Mouse (Mus musculus): Measurements from ENCODE around the gene Anapc7.
"Not testable (repeated sequence)": the region's sequence is repeated elsewhere in the genome, so short reads cannot be mapped to it uniquely, and the experiment has no call there.

Anapc7 gene

DNA sequence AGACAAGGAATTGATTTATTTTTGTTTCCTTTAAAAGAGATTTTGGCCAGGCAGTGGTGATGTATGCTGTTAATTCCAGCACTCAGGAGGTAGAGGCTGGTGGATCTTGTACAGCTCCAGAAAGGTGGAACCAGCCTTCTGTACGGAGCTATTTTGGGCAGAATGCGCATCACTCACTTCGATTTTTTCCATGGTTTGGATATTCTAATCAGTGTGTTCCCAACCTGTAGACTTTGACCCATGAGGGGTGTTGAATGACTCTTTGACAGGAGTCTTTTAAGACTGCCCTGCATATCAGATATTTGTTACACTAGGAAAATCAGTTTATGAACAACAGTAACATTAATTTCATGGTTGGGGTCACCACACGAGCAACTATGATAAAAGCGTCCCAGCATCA, 29.8 kb downstream of the Anapc7 start:
- DNase-seq (ENCODE audit: low read depth, low spot score), result no peak

DNA sequence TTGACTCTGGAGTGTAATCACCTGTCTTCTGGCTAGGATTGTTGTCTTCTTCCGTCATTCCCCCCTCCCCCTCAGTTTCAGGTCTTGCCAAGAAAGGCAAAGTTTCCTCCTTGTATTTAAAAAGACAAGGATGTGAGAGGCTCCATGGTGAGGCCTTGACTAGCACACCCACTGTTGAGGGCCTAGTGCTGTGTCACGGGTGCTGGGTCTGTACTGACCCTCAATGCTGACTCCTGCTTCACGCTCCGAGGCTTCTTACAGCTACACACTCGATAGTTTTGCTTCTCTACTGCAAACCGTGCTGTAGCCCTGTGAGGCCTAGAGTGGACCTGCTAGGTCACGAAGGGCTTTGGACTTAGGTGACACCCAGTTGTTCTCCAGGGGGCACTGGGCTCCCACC, 30.7 kb downstream of the Anapc7 start:
- DNase-seq (ENCODE audit: low read depth, low spot score), result no peak

DNA sequence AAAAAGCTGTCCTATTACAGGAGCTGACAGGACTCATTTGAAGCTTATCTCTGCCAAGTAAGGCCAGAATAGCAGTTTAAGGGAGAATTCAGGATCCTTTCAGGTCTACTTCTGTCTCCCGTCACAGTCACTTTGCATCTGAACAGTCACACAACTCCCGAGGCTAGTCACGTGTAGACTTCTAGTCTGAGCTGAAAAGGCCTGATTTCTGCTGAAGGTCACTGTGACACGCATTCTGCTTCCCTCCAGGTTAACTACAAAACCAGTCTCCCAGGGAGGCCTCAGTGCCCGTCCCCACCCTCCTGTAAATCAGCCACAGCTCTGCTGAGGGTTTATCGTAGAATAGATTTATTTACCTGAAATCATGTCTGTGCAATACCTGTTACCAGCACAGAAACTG, 31.7 kb downstream of the Anapc7 start:
- DNase-seq (ENCODE audit: low read depth, low spot score), result no peak

DNA sequence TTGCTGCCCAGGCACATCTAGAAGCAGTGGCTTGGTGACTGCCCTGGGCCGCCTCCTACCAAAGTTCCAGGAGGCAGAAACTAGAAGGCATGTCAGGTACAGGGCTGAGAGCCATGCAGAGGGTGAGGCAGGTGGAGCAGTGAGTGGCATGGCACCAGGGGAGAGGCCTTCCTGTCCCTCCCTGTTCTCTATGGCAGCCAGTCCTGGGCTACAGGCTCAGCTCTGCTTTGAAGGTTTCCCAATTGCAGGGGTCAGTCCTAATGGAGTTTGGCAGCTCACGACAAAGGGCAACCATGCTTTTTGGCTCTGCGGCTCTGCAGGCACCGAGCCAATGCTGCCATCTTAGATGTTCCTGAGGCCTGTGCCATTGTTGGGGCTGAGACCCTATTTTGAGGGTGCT, 32.9 kb downstream of the Anapc7 start:
- no peak for DNase-seq (ENCODE audit: low read depth, low spot score)

GRCm38 (mm10) chr5:122454883-122455282, 33.4 kb downstream of the Anapc7 start:
- DNase-seq (ENCODE audit: low read depth, low spot score), result no peak

DNA sequence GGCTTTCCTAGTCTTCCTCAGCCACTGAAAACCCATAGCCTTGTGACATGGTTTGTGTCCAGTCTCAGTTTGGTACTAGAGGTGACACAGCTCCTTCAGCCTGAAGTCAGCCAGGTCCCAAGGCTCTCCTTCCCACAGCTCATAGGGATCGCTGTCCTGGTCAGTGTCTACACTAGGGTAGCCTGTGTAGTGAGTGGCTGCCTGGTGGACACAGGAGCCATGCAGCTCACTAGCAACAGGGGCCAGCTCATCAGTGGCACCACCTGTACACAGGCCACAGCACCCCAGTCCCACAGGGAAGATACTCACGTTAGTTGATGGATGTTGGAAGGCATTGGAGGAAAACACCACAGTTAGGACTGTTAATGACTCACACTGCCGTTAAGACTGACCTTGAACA, 34.1 kb downstream of the Anapc7 start:
- DNase-seq (ENCODE audit: low read depth, low spot score), result no peak

DNA sequence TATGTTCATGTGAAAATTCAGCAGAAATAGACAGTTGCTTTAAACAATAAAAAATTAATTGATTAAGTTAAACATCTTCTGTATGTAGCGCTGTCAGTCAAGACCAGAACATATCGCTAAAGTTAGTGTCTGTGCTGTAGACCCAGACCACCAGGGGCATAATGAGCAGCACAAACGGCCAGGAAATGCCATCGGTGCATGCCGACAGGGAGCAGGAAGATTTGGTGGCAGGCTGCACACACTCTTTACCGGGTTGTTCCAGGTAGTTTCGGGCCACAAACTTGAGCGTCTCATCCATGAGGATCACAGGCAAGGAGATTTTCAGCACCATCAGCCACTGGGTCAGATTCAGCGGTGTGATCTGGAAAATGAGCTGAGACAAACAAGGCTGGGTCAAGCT, 35.6 kb downstream of the Anapc7 start:
- not testable (repeated sequence) for DNase-seq (ENCODE audit: low read depth, low spot score)

- no peak for DNase-seq (ENCODE audit: low read depth, low spot score)
Observed at GRCm38 (mm10) chr5:122458066-122458465, 36.6 kb downstream of the Anapc7 start.

DNA sequence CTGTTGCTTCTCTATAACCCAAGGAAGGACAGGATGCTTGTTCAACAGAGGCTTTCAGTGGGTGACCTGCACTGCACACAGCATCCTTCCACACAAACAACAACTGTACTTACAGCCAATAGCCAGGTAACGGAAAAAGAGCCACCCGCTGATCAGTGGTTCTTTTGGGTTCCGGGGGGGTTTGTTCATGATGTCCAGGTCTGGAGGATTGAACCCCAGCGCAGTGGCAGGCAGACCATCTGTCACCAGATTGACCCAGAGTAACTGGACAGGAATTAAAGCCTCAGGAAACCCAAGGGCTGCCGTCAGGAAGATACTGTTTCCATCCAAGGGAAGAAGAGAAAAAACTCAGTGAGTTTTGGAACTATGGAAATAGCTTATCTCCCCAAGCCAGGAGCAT, 37.8 kb downstream of the Anapc7 start:
- DNase-seq (ENCODE audit: low read depth, low spot score), result peak; percentile 82

GRCm38 (mm10) chr5:122460656-122461055, 39.2 kb downstream of the Anapc7 start:
- peak; percentile 90 for DNase-seq (ENCODE audit: low read depth, low spot score)

DNA sequence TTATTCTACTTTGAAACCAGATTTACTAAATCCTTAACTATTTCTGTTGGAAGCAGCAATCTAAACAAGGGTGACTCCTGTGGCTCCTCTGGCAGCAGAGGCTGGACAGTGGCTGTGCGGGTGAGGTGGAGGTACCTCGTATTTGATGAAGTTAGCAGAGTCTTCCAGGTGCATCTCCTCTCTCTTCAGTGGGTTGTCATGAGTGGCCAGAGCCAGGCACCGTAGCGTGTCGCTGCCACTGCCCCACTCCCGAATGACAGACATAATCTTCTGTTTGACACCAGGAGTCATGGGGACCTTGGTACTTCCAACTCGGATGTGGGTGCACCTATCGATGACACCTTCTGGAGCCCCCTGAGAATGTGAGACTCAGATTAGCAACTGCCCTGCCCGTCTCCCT, 39.9 kb downstream of the Anapc7 start:
- DNase-seq (ENCODE audit: low read depth, low spot score), result no peak

GRCm38 (mm10) chr5:122471658-122472057, 50.2 kb downstream of the Anapc7 start:
- DNase-seq (ENCODE audit: low read depth, low spot score), result no peak

DNA sequence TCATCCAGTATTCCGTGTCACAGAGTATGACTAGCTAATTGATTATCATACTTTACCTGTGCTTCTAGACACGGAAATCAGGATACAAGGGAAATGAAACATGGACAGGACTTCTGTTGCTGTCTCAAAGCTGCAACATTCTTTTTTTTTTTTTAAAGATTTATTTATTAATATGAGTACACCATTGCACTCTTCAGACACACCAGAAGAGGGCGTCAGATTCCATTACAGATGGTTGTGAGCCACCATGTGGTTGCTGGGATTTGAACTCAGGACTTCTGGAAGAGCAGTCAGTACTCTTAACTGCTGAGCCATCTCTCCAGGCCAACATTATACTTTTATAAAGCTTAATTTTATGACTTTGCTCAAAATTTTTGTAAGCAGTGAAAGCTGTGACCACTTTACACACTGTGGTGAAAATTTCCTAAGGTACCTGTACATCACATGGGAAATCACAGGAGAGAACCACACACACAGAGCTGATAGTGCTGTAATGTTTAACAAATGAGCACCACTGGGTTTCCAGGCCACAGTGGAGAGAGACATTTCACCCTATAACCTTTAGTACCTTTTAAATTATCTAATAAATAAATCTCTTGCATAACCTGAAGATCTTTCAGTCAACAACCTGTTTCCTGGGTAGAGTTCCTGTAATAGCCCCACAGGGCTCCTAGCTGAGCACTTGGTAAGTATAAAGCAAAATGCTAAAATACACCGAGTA, 53.3 kb downstream of the Anapc7 start:
- no peak for DNase-seq (ENCODE audit: low read depth, low spot score)

DNA sequence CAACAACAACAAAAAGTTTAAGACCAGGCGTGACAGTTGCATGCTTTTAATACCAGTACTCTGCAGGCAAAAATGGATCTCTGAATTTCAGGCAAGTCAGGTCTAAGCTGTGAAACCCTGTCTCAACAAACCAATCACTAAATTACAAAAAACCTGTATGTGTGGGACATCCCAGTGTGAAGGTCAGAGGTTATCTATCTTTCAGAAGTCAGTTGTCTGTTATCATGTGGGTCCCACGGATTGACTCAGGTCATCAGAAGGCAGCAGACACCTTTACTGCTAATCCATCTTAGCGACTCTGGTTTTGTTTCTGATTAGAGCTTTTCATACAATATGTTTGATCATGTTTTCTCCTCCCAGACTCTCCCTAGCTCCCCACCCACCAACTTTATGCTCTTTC, 54.6 kb downstream of the Anapc7 start:
- no peak for DNase-seq (ENCODE audit: low read depth, low spot score)

GRCm38 (mm10) chr5:122477492-122477891, 56.0 kb downstream of the Anapc7 start:
- DNase-seq (ENCODE audit: low read depth, low spot score), result peak; percentile 52

GRCm38 (mm10) chr5:122479131-122479530, 57.6 kb downstream of the Anapc7 start:
- no peak for DNase-seq (ENCODE audit: low read depth, low spot score)

DNA sequence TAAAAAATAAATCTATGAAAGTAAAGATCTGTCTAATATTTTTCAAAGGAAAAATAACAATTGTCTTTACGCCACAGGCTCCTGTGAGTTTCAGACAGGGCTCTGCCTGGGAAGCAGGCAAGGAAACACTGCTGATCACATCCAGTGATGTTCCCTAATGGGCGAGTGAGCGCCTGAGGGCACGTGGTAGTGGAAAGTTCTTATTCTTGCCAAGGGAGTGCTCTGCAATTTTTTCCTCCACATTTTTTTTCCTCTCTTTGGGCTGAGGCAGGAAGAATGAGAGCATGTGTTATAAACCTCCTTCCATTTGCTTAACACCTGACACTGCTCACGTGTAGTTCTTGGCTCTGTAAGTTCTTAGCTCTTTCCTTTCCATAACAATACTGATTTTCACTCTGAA, 60.4 kb downstream of the Anapc7 start:
- DNase-seq (ENCODE audit: low read depth, low spot score), result peak; percentile 37

DNA sequence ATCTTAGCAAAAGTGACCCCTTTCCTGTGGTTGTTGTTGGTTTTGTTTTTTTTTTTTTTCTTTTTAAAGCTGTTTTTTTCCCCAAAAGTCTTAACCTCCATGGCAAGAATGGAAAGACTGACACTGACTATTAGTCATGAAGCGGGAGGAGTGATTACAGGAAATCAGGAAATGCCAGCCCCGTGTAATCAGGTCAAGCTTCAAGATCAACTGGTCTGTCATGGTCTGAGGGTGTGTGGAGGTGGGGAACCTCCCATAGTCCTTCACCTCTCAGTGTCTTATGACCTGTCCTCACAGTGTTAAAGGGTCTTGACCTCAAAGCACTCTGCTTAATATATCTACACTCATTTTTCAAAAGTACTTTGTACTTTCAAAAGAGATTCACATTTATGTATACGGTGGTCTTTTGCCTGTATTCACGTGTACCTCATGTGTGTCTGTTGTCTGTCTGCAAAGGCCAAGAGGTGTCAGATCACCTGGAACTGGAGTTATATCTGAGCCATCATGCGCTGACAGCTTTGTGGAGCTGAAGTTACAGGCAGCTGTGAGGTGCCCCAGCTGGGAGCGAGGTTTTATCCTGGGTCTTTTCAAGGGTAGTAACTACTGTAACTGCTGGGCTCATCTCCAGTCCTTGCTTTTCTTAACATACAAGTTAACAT, 61.4 kb downstream of the Anapc7 start:
- DNase-seq (ENCODE audit: low read depth, low spot score), result no peak

DNA sequence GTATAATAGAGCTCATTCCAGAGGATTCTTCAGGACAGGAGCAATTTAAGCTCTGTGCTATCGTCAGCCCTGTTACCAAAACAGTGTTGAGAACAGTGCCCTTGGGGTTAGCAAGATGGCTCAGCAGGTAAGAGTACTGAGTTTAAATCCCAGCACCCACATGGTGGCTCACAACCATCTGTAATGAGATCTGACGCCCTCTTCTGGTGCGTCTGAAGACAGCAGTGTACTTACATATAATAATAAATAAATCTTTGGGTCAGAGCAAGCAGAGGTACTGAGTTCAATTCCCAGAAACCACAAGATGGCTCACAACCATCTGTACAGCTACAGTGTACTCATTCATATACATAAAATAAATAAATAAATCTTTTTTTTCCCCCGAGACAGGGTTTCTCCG, 64.8 kb downstream of the Anapc7 start:
- not testable (repeated sequence) for DNase-seq (ENCODE audit: low read depth, low spot score)

DNA sequence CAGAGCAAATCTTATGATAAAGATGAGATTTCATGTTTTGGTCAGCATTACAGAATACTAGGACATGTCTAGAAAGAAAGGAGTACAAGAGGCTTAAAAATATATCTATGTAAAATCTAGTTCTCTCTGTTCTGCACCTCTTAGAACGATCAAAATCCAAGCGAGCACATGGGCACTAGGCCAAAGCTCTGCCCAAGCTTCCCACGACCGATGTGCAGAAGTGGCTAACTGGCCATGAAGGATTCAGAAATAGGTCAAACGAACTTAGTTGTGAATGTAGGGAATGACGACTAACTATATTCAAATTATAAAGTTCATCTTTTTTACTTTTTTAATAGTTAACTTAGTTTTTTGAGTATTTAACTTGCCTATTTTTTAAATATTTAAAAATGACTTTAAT, 66.3 kb downstream of the Anapc7 start:
- peak; percentile 43 for DNase-seq (ENCODE audit: low read depth, low spot score)

DNA sequence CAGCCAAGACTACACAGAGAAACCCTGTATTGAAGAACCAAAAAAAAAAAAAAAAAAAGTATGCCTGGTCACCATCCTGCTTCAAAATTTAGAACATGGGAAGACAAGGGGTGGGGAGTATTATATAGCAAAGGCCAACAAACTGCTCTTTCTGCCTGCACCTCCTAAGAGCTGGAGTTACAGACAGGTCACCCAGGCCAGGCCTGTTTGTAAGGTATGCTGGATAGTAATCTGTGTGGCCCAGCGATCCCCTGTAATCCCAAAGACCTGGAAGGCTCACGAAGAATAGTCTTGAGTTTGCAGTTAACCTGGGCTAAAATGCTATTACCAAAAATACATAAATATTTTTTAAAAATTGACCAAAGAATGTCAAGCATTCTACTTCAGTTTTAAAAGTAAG, 68.7 kb downstream of the Anapc7 start:
- DNase-seq (ENCODE audit: low read depth, low spot score), result no peak

GRCm38 (mm10) chr5:122491385-122491784, 69.9 kb downstream of the Anapc7 start:
- no peak for DNase-seq (ENCODE audit: low read depth, low spot score)

DNA sequence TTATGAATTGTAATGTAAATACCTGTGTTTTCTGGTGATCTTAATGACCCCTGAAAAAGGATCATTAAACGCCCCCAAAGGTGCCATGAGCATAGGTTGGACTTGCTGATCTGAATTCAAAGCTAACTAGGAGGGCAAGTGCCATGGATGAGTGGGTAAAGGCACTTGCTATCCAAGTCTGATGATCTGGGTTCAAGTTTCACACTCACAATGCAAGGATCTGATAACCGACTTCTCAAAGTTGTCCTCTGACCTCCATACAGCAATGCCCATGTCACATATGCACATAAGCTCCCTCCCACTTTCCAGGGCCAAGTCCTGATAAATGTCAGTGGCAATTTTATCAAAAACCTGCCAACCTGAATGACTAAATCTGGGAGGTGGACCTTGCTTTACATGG, 71.5 kb downstream of the Anapc7 start:
- DNase-seq (ENCODE audit: low read depth, low spot score), result no peak

- DNase-seq (ENCODE audit: low read depth, low spot score), result no peak
Observed at GRCm38 (mm10) chr5:122494449-122494848, 73.0 kb downstream of the Anapc7 start.

Data from brain, adult 2 months (tissue).